Mouse (Mus musculus) heart, adult 2 months (tissue): ENCODE measurements around the gene Kirrel3.

Experiments used
- EP300 ChIP-seq: fragments of 200-500 bp; IDR thresholded peaks from 2 replicates; pipeline ENCODE4 v1.6.1; 2011; ENCODE audit warnings: low read depth, low read length, control low read depth; ENCODE audit not compliant: insufficient read depth
- POLR2A ChIP-seq: fragments of 200-500 bp; IDR thresholded peaks from 2 replicates; pipeline ENCODE4 v1.6.1; 2011; ENCODE audit warnings: mild to moderate bottlenecking, low read depth, low read length, control low read depth; ENCODE audit not compliant: insufficient read depth

GRCm38 (mm10) chr9:34947258-34947657 is 461.6 kb downstream of the Kirrel3 start:
- TF ChIP-seq POLR2A (no peak), EP300 (no peak)
